Mouse (Mus musculus): ENCODE results near the gene Zp1.

- TF ChIP-seq CTCF (conservative IDR thresholded peaks at IDR 0.05; ENCODE audit: low read length): no peak
- no peak for TF ChIP-seq POU5F1 (IDR thresholded peaks at IDR 0.05; ENCODE audit: borderline replicate concordance, low read length)
Measured at GRCm38 (mm10) chr19:10895708-10896107, 24.7 kb downstream of the Zp1 start.

Data from E14TG2a.4 (cell line).